Mouse (Mus musculus) E14TG2a.4 (cell line): ENCODE data around the gene Sart3.

ENCODE experiments used
- CTCF ChIP-seq: conservative IDR thresholded peaks from 2 replicates; pipeline ENCODE4 v1.5.1; 2014; ENCODE audit warnings: low read length
- POU5F1 ChIP-seq: IDR thresholded peaks from 2 replicates; pipeline ENCODE4 v1.6.1; 2014; ENCODE audit warnings: low read length, borderline replicate concordance

DNA sequence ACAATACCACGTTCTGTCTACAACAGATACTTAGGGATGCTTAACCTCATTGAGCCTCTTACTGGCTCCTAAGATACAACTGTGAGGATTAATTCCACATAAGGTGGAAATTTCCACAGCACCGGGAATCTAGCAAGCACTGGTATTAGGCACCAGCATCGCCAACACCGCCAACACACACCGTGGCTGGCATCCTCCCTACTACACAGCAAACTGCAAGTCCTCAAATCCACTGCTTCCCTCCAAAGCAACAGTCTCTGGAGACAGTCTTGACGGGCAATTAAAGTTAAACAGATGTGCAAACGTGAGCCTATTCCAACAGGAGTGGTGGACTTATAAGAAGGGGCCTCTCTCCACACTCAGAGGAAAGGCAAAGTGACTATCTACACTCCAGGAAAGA is 8.9 kb upstream of the Sart3 start:
- no peak for TF ChIP-seq CTCF
- TF ChIP-seq POU5F1 = no peak
